Comparison of ENCODE assay signal across 29 mouse cellular contexts in genomic region chr12:119303618-119304017, GRCm38 (mm10). TPM values are rescaled to one million over a fixed set of nuclear protein-coding genes. Genes with fewer than 3 reads are reported as not detected.
"Had no signal": no experiment of that assay in that cellular context is flagged by ENCODE, and none has a peak within 500 bp of the region (broad histone marks: within the 10 kb centered on the region; RNA-seq: fewer than 3 reads in every experiment).

No protein-coding gene starts in this region.

- H3K9me3 ChIP-seq: heart, embryonic 13.5 days; heart, embryonic 15.5 days; hindbrain, embryonic 13.5 days; hindbrain, embryonic 15.5 days; limb, embryonic 10.5 days; limb, embryonic 12.5 days had no signal

- H3K36me3 ChIP-seq: heart, embryonic 13.5 days; heart, embryonic 15.5 days; hindbrain, embryonic 13.5 days; hindbrain, embryonic 15.5 days; limb, embryonic 10.5 days; limb, embryonic 12.5 days had no signal

- H3K27me3 ChIP-seq: heart, embryonic 13.5 days; heart, embryonic 15.5 days; hindbrain, embryonic 13.5 days; hindbrain, embryonic 15.5 days; limb, embryonic 12.5 days had no signal

- DNase-seq: forebrain, postnatal 0 days; gastrocnemius, adult 2 months; gastrocnemius, postnatal 10 days; gastrocnemius, postnatal 25 days; heart, adult 2 months; heart, postnatal 14 days; heart, postnatal 36 days; kidney, adult 18-20 months; kidney, adult 8-10 months; kidney, postnatal 10 days; kidney, postnatal 25 days; kidney, postnatal 4 days had no signal

- H3K4me3 ChIP-seq: gastrocnemius, adult 2 months; heart, adult 2 months; heart, embryonic 13.5 days; heart, embryonic 15.5 days; hindbrain, embryonic 13.5 days; hindbrain, embryonic 15.5 days; layer of hippocampus, adult 2 months; left cerebral cortex, adult 2 months; limb, embryonic 10.5 days; limb, embryonic 12.5 days had no signal

- ATAC-seq: forebrain, postnatal 0 days; hindbrain, postnatal 0 days; intestine, embryonic 16.5 days had no signal

- H3K4me1 ChIP-seq: heart, embryonic 13.5 days; heart, embryonic 15.5 days; hindbrain, embryonic 13.5 days; hindbrain, embryonic 15.5 days; limb, embryonic 10.5 days; limb, embryonic 12.5 days had no signal

- H3K9ac ChIP-seq: forebrain, postnatal 0 days; heart, embryonic 13.5 days; heart, embryonic 15.5 days; hindbrain, embryonic 13.5 days; hindbrain, embryonic 15.5 days; limb, embryonic 12.5 days had no signal

- H3K27ac ChIP-seq: gastrocnemius, adult 2 months; heart, adult 2 months; heart, embryonic 13.5 days; heart, embryonic 15.5 days; hindbrain, embryonic 13.5 days; hindbrain, embryonic 15.5 days; hindbrain, postnatal 0 days; layer of hippocampus, adult 2 months; left cerebral cortex, adult 2 months; limb, embryonic 10.5 days; limb, embryonic 12.5 days had no signal

- H3K4me2 ChIP-seq: heart, embryonic 11.5 days; heart, embryonic 13.5 days; heart, embryonic 15.5 days; hindbrain, embryonic 13.5 days; hindbrain, embryonic 15.5 days; limb, embryonic 12.5 days had no signal

RNA-seq across cellular contexts. Expression of gene Macc1, which starts 10.5 kb away (rescaled TPM):
- total RNA-seq: gastrocnemius, adult 2 months; gastrocnemius, postnatal 10 days; gastrocnemius, postnatal 25 days; gastrocnemius, postnatal 4 days; granulocyte monocyte progenitor cell, adult 5-6 weeks; heart, adult 2 months; heart, postnatal 14 days; heart, postnatal 36 days; hematopoietic stem cell, adult 5-6 weeks; layer of hippocampus, adult 2 months; layer of hippocampus, postnatal 10 days; layer of hippocampus, postnatal 25 days had no signal
- polyA plus RNA-seq: forebrain, postnatal 0 days; heart, adult 2 months; heart, postnatal 0 days; hindbrain, embryonic 13.5 days; hindbrain, embryonic 15.5 days had no signal
